Mouse (Mus musculus): Measurements from ENCODE around the gene Ndrg3. TPM values are rescaled to one million over a fixed set of nuclear protein-coding genes. Genes with fewer than 3 reads are reported as not detected.

The Ndrg3 gene
- polyA plus RNA-seq, 1 experiment from 2014 or later: 45.3 TPM

DNA sequence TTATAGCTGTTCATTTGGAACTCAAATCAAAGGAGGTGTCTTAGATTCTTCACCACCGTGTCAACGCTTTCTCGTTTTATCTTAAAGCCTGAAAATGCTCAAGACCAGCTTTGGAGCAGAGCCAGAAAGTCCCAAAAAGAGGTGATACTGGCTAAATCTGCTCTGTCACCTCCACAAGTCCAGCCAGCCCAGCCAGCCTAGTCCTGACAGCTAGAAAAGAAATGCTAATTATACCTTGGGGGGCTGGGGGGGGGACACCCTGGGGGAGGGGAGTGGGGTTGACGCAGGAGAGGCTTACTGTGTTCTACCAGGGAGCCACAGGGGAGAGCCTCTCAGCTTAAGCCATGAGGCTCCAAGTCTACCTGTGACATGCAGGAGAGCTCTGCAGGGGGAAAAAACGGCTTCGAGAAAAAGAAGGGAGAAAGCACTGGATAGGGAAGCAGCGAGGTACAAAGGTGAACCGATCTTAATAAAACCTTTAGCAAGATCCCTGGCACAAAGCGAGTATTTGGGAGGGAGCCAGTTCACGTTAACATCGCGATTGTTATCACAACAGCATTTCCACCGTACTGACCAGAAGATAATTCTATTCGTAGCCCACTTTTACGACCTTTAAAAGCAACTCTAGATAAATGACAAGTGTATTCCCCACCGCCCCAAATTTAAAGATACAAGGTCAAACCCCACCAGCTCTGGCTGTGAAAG is 977 bp downstream of the Ndrg3 start:
- no peak for ATAC-seq (ENCODE audit: insufficient number of reproducible peaks, insufficient read depth, low FRiP score, low TSS enrichment)
- peaks cover 10% of the 10 kb centered on the region for H3K4me1 ChIP-seq
- 2% methylated on average over 16 of the region's 16 CpGs for WGBS
- H3K9ac ChIP-seq: peak overlapping the region; percentile 90
- H3K36me3 ChIP-seq: peaks cover 15% of the 10 kb centered on the region
- no peak overlapping the region for H3K27ac ChIP-seq
- H3K27me3 ChIP-seq: no peaks in the 10 kb centered on the region
- H3K4me3 ChIP-seq: peak overlapping the region; percentile 87
- peak overlapping the region; percentile 87 for H3K4me2 ChIP-seq (replicated peaks)
- no peaks in the 10 kb centered on the region for H3K9me3 ChIP-seq

DNA sequence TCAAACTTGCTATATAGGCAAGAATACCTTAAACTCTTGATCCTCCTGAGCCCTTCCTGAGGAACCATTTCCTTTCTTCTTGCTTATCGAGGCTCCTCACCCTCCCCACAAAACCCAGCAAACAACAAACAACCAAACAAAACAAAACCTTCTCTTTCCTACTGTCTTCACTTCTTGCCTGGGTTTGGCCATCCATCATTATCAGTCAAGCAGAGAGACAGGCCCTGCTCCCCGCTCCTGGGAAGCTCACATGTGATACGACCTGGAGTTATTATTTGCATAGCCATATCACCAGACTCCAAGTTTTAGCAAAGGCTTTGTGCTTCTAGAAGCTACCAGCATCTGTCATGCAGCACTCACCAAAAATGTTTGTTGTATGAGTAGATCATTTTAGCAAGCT is 4.5 kb downstream of the Ndrg3 start:
- Histone ChIP-seq H3K27me3 (no peaks in the 10 kb centered on the region), H3K4me3 (no peak overlapping the region), H3K4me2 (replicated peaks) (no peak overlapping the region), H3K36me3 (no peaks in the 10 kb centered on the region), H3K9me3 (no peaks in the 10 kb centered on the region), H3K4me1 (peaks cover 10% of the 10 kb centered on the region), H3K27ac (no peak overlapping the region), H3K9ac (no peak overlapping the region)
- WGBS: 77% methylated on average over 3 of the region's 3 CpGs
- no peak for ATAC-seq (ENCODE audit: insufficient number of reproducible peaks, insufficient read depth, low FRiP score, low TSS enrichment)

DNA sequence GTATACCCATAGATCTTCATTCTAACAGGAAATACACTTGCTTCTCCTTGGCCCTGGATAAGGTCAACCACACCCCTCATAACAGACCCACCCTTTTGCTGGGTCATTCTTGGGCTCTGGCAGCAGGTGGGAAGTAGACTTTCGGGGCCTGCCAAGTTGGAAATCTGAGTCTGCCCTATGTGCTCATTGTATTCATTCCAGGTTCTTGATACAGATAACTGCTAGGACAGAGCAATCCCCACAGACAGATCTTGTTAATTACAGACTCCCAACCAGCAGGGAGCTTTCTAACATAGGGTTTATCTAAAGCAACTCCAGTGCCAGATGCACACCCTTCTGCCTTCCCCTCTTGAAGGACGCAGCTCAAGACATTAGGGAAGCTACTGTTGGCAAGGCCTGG is 9.0 kb downstream of the Ndrg3 start:
- no peak overlapping the region for H3K27ac ChIP-seq
- no peak overlapping the region for H3K9ac ChIP-seq

DNA sequence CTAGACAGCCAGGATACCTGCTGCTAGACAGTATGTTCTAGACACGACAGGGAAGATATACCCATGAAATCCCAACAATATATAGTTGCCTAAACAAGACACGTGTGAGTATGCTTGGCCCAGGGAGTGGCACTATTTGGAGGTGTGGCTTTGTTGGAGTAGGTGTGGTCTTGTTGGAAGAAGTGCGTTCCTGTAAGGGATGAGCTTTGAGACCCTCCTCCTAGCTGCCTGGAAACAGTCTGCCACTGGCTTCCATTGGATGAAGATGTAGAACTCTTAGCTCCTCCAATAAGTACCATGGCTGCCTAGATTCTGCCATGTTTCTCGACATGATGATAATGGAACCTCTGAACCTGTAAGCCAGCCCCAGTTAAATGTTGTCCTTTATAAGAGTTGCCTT is 10.6 kb downstream of the Ndrg3 start:
- 84% methylated on average over 4 of the region's 4 CpGs for WGBS
- H3K4me3 ChIP-seq: no peak overlapping the region
- ATAC-seq (ENCODE audit: insufficient number of reproducible peaks, insufficient read depth, low FRiP score, low TSS enrichment): no peak
- no peaks in the 10 kb centered on the region for H3K9me3 ChIP-seq
- H3K4me1 ChIP-seq: no peaks in the 10 kb centered on the region
- no peak overlapping the region for H3K4me2 ChIP-seq (replicated peaks)
- no peaks in the 10 kb centered on the region for H3K27me3 ChIP-seq
- H3K27ac ChIP-seq: no peak overlapping the region
- no peaks in the 10 kb centered on the region for H3K36me3 ChIP-seq
- H3K9ac ChIP-seq: no peak overlapping the region

More for the DNA sequence above, 9.0 kb downstream of the Ndrg3 start:
- no peaks in the 10 kb centered on the region for H3K27me3 ChIP-seq
- no peak for ATAC-seq (ENCODE audit: insufficient number of reproducible peaks, insufficient read depth, low FRiP score, low TSS enrichment)
- H3K4me3 ChIP-seq: no peak overlapping the region
- no peak overlapping the region for H3K4me2 ChIP-seq (replicated peaks)
- 83% methylated on average over 2 of the region's 2 CpGs for WGBS
- no peaks in the 10 kb centered on the region for H3K4me1 ChIP-seq
- no peaks in the 10 kb centered on the region for H3K36me3 ChIP-seq
- H3K9me3 ChIP-seq: no peaks in the 10 kb centered on the region

DNA sequence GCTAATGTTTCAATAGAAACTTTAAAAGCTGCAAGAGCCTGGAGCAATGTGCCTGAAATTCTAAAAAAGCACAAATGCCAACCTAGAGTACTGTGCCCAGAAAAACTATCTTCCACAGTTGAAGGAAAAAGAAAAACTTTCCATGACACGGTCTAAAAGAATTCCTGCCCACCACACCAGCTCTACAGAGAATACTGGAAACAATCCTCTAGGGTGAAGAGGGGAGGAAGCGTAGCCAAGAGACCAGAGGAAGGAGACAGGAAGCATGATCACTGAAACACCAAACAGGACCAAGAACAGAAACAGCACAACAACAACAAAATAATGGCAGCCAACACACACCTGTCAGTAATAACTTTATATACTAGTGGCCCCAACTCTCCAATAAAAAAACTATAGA is 11.8 kb downstream of the Ndrg3 start:
- Histone ChIP-seq H3K4me3 (no peak overlapping the region), H3K9ac (no peak overlapping the region), H3K36me3 (no peaks in the 10 kb centered on the region), H3K9me3 (no peaks in the 10 kb centered on the region), H3K27me3 (no peaks in the 10 kb centered on the region), H3K4me2 (replicated peaks) (no peak overlapping the region), H3K4me1 (no peaks in the 10 kb centered on the region), H3K27ac (no peak overlapping the region)
- WGBS: 80% methylated on average over 2 of the region's 2 CpGs
- no peak for ATAC-seq (ENCODE audit: insufficient number of reproducible peaks, insufficient read depth, low FRiP score, low TSS enrichment)

DNA sequence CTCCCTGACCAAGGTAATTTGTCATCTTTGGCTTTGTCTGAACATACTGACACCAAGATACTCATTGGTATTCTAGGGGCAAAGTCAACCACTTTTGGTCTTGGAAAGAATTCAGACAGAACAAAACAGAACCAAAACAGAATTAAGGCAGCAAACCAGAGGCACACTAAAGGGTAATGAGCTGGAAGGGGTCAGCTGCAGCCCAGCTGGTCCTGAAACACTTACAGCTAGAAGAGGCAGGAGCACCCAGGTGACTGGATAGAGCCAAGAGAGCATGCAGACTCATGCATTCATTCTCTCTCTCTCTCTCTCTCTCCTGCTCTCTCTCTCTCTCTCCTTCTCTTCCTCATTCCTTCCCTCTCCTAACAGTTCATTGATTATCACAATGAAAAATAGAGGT is 15.1 kb downstream of the Ndrg3 start:
- H3K4me3 ChIP-seq: no peak overlapping the region
- ATAC-seq (ENCODE audit: insufficient number of reproducible peaks, insufficient read depth, low FRiP score, low TSS enrichment): no peak
- H3K27me3 ChIP-seq: no peaks in the 10 kb centered on the region
- H3K9ac ChIP-seq: no peak overlapping the region
- H3K4me2 ChIP-seq (replicated peaks): no peak overlapping the region
- no peaks in the 10 kb centered on the region for H3K4me1 ChIP-seq
- H3K36me3 ChIP-seq: no peaks in the 10 kb centered on the region
- H3K9me3 ChIP-seq: no peaks in the 10 kb centered on the region
- H3K27ac ChIP-seq: no peak overlapping the region

DNA sequence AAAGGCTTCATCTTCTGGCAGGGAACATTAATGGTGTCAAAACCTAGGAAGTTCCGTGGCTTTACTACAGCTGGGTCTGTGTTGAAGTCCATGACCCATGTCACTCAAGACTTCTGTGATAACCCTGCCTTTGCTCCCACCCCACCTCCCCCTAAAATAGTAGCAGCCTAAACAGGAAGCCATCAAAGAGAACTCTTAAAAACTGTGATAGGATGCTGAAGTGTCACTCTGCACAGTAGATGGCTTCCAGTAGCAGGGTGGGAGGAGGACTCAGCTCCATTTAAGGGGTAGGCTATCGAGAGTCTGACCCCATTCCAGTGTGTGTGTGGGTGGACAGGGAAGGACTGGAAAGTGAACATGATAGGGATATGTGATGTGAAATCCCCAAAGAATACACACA is 16.9 kb downstream of the Ndrg3 start:
- H3K27ac ChIP-seq: no peak overlapping the region
- WGBS: 68% methylated on average over 2 of the region's 2 CpGs
- no peaks in the 10 kb centered on the region for H3K27me3 ChIP-seq

DNA sequence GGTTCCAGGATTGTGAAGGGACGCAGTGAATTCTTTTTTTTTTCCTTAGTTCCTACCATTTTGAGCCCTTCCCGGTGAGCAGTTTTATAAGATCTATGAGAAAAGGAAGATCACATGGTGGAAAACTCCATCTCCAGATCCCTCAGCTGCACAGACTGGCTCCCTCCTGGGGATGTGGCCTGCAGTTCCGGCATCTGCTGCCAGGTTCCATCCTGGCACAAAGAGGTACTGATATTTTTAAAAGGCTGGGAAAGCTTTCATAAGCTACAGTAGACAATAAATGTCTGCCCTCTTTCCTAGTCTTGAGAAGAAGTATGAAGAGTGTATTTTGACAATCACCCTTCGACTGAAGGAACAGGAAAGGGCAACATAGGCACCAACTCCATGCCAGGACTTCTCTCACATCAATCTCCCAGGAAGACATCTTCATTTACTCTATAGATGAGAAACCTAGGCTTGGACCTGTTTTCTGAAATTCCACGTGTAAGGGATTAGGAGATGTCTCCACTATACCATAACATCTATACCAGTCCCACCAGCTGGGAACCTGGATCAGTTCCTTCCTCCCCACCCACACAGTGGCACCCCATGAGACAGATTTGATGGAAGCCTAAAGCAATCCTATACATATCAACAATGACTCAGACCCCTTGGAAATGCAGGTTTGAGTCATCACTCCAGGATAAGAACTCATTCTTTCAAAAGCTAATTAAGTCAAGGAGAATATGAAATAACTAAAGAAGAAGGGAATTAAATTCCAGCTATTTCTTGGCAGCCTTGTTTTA is 18.3 kb downstream of the Ndrg3 start:
- 0 out of 2 replicates have a peak, but pooled peaks cover 3% of the 10 kb centered on the region for H3K4me1 ChIP-seq
- H3K9me3 ChIP-seq: no peaks in the 10 kb centered on the region
- H3K9ac ChIP-seq: no peak overlapping the region
- WGBS: 81% methylated on average over 5 of the region's 5 CpGs
- H3K27ac ChIP-seq: no peak overlapping the region
- no peaks in the 10 kb centered on the region for H3K36me3 ChIP-seq
- no peak overlapping the region for H3K4me2 ChIP-seq (replicated peaks)
- H3K4me3 ChIP-seq: no peak overlapping the region
- ATAC-seq (ENCODE audit: insufficient number of reproducible peaks, insufficient read depth, low FRiP score, low TSS enrichment): no peak
- H3K27me3 ChIP-seq: no peaks in the 10 kb centered on the region

More for the DNA sequence above, 16.9 kb downstream of the Ndrg3 start:
- Histone ChIP-seq H3K9me3 (no peaks in the 10 kb centered on the region), H3K4me1 (0 out of 2 replicates have a peak, but pooled peaks cover 3% of the 10 kb centered on the region), H3K9ac (no peak overlapping the region), H3K4me3 (no peak overlapping the region), H3K36me3 (no peaks in the 10 kb centered on the region), H3K4me2 (replicated peaks) (no peak overlapping the region)
- no peak for ATAC-seq (ENCODE audit: insufficient number of reproducible peaks, insufficient read depth, low FRiP score, low TSS enrichment)

DNA sequence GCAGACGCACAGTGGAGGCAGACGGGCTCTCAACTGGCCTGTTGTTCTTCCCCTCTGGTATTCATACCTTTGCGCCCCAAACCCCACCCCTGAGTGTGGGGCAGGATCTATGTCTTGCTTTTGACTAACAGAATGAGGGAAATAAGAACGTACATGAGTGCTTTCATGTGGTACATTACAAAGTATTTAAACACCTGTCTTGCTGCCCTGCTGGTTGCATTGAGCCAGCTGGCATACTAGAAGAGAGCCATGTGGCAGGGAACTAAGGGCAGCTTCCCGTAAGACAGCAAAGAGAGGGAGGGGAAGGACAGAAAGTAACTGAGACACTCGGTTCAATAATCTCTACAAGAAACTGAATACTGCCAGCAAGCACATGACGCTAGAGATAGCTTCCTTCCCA is 21.6 kb downstream of the Ndrg3 start:
- H3K4me2 ChIP-seq (replicated peaks): no peak overlapping the region
- WGBS: 67% methylated on average over 7 of the region's 7 CpGs
- 0 out of 2 replicates have a peak, but pooled peaks cover 3% of the 10 kb centered on the region for H3K4me1 ChIP-seq
- no peaks in the 10 kb centered on the region for H3K9me3 ChIP-seq
- no peaks in the 10 kb centered on the region for H3K36me3 ChIP-seq
- no peaks in the 10 kb centered on the region for H3K27me3 ChIP-seq
- no peak for ATAC-seq (ENCODE audit: insufficient number of reproducible peaks, insufficient read depth, low FRiP score, low TSS enrichment)
- no peak overlapping the region for H3K9ac ChIP-seq
- H3K4me3 ChIP-seq: no peak overlapping the region
- H3K27ac ChIP-seq: no peak overlapping the region

DNA sequence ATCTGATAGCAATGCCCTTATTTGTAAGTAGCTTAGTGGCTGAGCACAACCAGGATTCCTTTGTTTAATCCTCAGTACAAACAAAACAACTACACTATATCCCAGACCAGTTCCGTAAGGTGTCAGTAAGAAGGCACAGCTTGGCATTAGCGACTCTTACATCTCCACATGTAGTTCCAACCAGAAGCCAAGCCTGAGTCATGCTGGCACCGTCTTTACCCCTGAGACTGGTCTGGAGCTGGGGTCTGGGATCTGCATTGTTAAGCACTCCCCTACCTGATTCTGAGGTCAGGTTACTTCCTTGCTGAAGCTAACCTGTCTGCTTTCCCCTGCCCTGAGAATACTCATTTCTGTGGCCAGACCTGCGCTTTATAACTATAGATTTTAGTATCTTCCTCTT is 23.4 kb downstream of the Ndrg3 start:
- H3K36me3 ChIP-seq: no peaks in the 10 kb centered on the region
- no peak overlapping the region for H3K4me2 ChIP-seq (replicated peaks)
- H3K27me3 ChIP-seq: no peaks in the 10 kb centered on the region
- H3K27ac ChIP-seq: no peak overlapping the region
- no peak overlapping the region for H3K4me3 ChIP-seq
- H3K9ac ChIP-seq: no peak overlapping the region
- no peaks in the 10 kb centered on the region for H3K9me3 ChIP-seq
- WGBS: 72% methylated on average over 4 of the region's 4 CpGs
- 0 out of 2 replicates have a peak, but pooled peaks cover 3% of the 10 kb centered on the region for H3K4me1 ChIP-seq
- no peak for ATAC-seq (ENCODE audit: insufficient number of reproducible peaks, insufficient read depth, low FRiP score, low TSS enrichment)

DNA sequence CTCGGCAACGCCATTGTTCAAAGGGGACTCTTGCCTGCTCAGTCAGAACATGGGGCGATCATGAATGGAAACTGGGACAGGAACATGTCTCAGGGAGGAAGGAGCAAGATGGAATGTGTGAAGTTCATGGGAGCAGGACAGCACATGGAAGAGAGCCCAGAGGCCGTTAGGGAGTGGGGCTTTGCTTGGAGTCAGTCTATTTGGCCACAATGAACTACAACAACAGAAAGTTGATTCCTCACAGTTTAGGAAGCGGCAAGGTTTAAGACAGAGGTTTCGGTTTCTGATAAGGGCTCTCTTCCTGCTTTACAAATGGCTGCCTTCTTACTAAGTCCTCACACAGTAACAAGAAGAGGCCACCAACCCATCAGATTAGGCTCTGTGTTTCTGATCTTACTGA is 24.5 kb downstream of the Ndrg3 start:
- H3K27ac ChIP-seq: no peak overlapping the region
- H3K4me3 ChIP-seq: no peak overlapping the region
- H3K4me2 ChIP-seq (replicated peaks): no peak overlapping the region
- no peaks in the 10 kb centered on the region for H3K36me3 ChIP-seq
- ATAC-seq (ENCODE audit: insufficient number of reproducible peaks, insufficient read depth, low FRiP score, low TSS enrichment): no peak
- WGBS: 84% methylated on average over 6 of the region's 6 CpGs
- H3K4me1 ChIP-seq: 0 out of 2 replicates have a peak, but pooled peaks cover 3% of the 10 kb centered on the region
- no peaks in the 10 kb centered on the region for H3K27me3 ChIP-seq
- no peak overlapping the region for H3K9ac ChIP-seq
- H3K9me3 ChIP-seq: no peaks in the 10 kb centered on the region

DNA sequence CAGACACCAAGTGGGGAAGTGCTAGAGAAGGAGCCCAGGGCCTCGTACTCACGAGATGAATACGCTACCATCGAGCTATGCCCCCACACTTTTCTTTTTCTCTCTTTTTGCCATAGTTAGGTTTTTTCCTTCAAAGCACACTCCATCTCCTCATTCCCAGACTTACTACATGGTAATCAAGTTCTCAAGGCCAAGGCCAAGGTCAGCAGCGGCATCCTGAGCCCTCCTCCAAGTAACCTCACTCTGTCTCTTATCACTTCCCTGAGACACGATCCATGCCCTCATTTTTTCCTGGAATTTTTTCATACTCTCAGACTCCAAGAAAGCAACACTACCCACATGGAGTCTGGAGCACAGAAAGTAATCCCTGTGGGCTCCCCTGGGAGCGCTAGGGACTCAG is 28.0 kb downstream of the Ndrg3 start:
- WGBS: 92% methylated on average over 7 of the region's 7 CpGs
- Histone ChIP-seq H3K4me2 (replicated peaks) (no peak overlapping the region), H3K4me3 (no peak overlapping the region), H3K9ac (no peak overlapping the region), H3K27me3 (no peaks in the 10 kb centered on the region), H3K36me3 (no peaks in the 10 kb centered on the region), H3K4me1 (no peaks in the 10 kb centered on the region), H3K27ac (no peak overlapping the region), H3K9me3 (no peaks in the 10 kb centered on the region)
- ATAC-seq (ENCODE audit: insufficient number of reproducible peaks, insufficient read depth, low FRiP score, low TSS enrichment): no peak
